Mouse (Mus musculus) liver, embryonic 15.5 days (tissue): ENCODE results near the gene Lgals3. TPM values are rescaled to one million over a fixed set of nuclear protein-coding genes. Genes with fewer than 3 reads are reported as not detected.
"Not testable (repeated sequence)": the region's sequence is repeated elsewhere in the genome, so short reads cannot be mapped to it uniquely, and the experiment has no call there.

ENCODE experiments used
- ATAC-seq: fragments of 200-750 bp; cut with Nextera tagmentation; 2 replicates; pipeline ENCODE4 v1.8.0; 2017; ENCODE audit warnings: moderate number of reproducible peaks, mild to moderate bottlenecking, moderate library complexity; ENCODE audit not compliant: insufficient read depth
- H3K27ac ChIP-seq: fragments of 300-500 bp; sonication (generic); replicated peaks from 2 replicates; pipeline ENCODE4 v1.5.1; 2015; ENCODE audit warnings: mild to moderate bottlenecking, inconsistent platforms
- H3K27me3 ChIP-seq: fragments of 300-500 bp; sonication (generic); 2 replicates; pipeline ENCODE4 v1.6.1; 2015; ENCODE audit warnings: mild to moderate bottlenecking, inconsistent platforms
- H3K36me3 ChIP-seq: fragments of 300-500 bp; sonication (generic); replicated peaks from 2 replicates; pipeline ENCODE4 v1.6.1; 2015; ENCODE audit warnings: moderate library complexity, mild to moderate bottlenecking, inconsistent platforms
- H3K4me1 ChIP-seq: fragments of 300-500 bp; sonication (generic); replicated peaks from 2 replicates; pipeline ENCODE4 v1.6.1; 2015; ENCODE audit warnings: inconsistent platforms
- H3K4me2 ChIP-seq: fragments of 300-500 bp; sonication (generic); 2 replicates; pipeline ENCODE4 v1.6.1; 2015; ENCODE audit warnings: moderate library complexity, mild to moderate bottlenecking, inconsistent platforms
- H3K4me3 ChIP-seq: fragments of 300-500 bp; sonication (generic); replicated peaks from 2 replicates; pipeline ENCODE4 v1.5.1; 2015; ENCODE audit warnings: mild to moderate bottlenecking, inconsistent platforms
- H3K9ac ChIP-seq: fragments of 300-500 bp; sonication (generic); 2 replicates; pipeline ENCODE4 v1.6.1; 2015; ENCODE audit warnings: moderate library complexity, mild to moderate bottlenecking, inconsistent platforms
- H3K9me3 ChIP-seq: fragments of 300-500 bp; sonication (generic); replicated peaks from 2 replicates; pipeline ENCODE4 v1.6.1; 2016; ENCODE audit warnings: inconsistent platforms
- WGBS: fragments of 180-500 bp; shearing (Covaris S2); methylation state at CpG from one replicate; pipeline ENCODE4 v1.1.7; 2015; ENCODE audit warnings: mixed read lengths; ENCODE audit not compliant: insufficient replicate concordance; 5-methylcytosine and 5-hydroxymethylcytosine counted together
- polyA plus RNA-seq: library from polyadenylated mRNA; unstranded; fragments of >200 nt; fragmentation: Nextera tagmentation; extraction: Ambion mirVana; gene quantifications from 2 replicates; pipeline ENCODE4 v1.2.1, GENCODE M21; 2015

Gene Lgals3
- 43.1 and 47.0 TPM in 2 replicates for polyA plus RNA-seq

DNA sequence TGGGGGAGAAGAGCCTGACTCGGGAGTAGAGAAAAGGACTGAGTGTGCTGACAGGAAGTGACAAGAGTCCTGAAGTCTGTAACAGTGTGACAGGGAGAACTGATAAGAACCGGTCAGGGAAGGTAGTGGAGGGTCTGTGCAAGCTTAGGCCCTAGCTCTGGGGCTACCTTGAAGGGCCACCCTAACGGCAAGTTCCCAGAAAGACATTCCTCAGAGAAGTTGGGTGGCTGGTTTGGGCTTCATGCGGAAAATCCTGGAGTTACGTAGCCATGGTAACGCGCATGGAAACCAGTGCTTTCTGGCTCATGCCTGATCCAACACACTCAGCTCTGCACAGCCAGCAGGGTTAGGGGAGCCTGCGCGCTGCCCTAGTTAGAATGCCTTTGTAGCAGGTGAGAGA lies at the start of gene Lgals3:
Gene Lgals3 (plus strand): TSS at position 291 of the 400 bp plus-strand sequence.
- H3K9ac ChIP-seq, result no peak within 1 kb of the TSS; the same call in 1 of the 2 replicates
- peaks cover 33% of the 10 kb centered on the region for H3K4me1 ChIP-seq
- WGBS, result 38% methylated on average over 9 of the region's 9 CpGs
- no peak within 1 kb of the TSS for H3K4me2 ChIP-seq
- H3K27me3 ChIP-seq, result peaks cover 15% of the 10 kb centered on the region
- no peak within 1 kb of the TSS for H3K4me3 ChIP-seq
- H3K36me3 ChIP-seq, result no peaks in the 10 kb centered on the region
- H3K27ac ChIP-seq, result no peak within 1 kb of the TSS
- no peak for ATAC-seq
- H3K9me3 ChIP-seq, result no peaks in the 10 kb centered on the region

DNA sequence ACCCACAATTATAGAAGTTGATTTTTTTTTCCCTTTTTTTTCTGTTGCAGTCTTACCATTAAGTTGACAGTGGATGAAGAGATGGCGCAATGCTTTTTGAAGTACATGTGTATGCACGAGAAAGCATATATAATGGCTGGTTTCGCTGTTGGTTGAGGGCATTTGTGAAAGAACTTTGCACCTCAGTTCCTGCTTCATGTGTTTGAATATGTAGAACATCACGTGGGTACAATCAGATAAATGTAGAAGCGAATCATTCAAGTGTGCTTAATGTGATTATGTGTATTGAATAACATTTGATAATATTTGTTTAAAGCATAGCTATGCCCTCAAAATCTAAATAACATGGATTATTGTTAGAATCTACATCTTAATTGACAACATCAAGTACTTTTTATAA lies 48.2 kb upstream of the Lgals3 start:
- H3K4me2 ChIP-seq, result no peak overlapping the region
- peaks cover 33% of the 10 kb centered on the region for H3K4me1 ChIP-seq
- no peak for ATAC-seq
- H3K9ac ChIP-seq, result no peak overlapping the region
- 76% methylated on average over 5 of the region's 5 CpGs for WGBS
- H3K9me3 ChIP-seq, result no peaks in the 10 kb centered on the region
- H3K4me3 ChIP-seq, result no peak overlapping the region
- peak overlapping the region; percentile 68 for H3K27ac ChIP-seq
- H3K36me3 ChIP-seq, result peaks cover 59% of the 10 kb centered on the region
- no peaks in the 10 kb centered on the region for H3K27me3 ChIP-seq

DNA sequence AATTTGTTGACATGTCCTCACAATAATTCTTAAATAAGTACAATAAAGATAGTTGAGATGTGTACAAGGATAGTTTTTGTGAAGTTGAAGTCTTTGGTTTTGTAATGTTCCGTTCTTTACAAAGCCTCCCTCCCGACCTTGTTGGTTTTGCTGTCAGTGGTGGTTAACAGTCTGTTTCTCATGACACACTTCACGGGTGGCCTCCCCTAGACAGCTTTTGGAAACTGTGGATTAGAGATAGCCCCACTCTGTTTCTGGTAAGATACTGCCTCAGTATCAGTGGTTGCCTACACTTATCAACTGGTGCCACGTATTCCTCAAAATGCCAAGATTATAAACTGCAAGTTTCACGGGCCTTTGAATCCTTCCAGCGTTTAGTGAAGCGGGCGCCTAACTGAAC lies 46.0 kb upstream of the Lgals3 start:
- peak overlapping the region; percentile 83 for H3K27ac ChIP-seq

GRCm38 (mm10) chr14:47325965-47326761 lies 41.4 kb upstream of the Lgals3 start:
- H3K4me2 ChIP-seq, result no peak overlapping the region
- no peak overlapping the region for H3K9ac ChIP-seq
- no peak for ATAC-seq
- no peak overlapping the region for H3K27ac ChIP-seq
- H3K4me3 ChIP-seq, result no peak overlapping the region
- peaks cover 10% of the 10 kb centered on the region for H3K4me1 ChIP-seq
- no peaks in the 10 kb centered on the region for H3K9me3 ChIP-seq
- peaks cover 14% of the 10 kb centered on the region for H3K36me3 ChIP-seq
- WGBS, result 74% methylated on average over 9 of the region's 9 CpGs
- no peaks in the 10 kb centered on the region for H3K27me3 ChIP-seq

More for the DNA sequence above, 46.0 kb upstream of the Lgals3 start:
- H3K9me3 ChIP-seq, H3K9ac ChIP-seq, H3K27me3 ChIP-seq: not testable (repeated sequence)
- Histone ChIP-seq H3K36me3 (peaks cover 45% of the 10 kb centered on the region), H3K4me3 (0 out of 2 replicates have a peak overlapping the region, but pooled peaks have one; percentile 24), H3K4me2 (peak overlapping the region; percentile 58), H3K4me1 (peaks cover 33% of the 10 kb centered on the region)
- 21% methylated on average over 7 of the region's 8 CpGs for WGBS
- peak; percentile 99 for ATAC-seq

DNA sequence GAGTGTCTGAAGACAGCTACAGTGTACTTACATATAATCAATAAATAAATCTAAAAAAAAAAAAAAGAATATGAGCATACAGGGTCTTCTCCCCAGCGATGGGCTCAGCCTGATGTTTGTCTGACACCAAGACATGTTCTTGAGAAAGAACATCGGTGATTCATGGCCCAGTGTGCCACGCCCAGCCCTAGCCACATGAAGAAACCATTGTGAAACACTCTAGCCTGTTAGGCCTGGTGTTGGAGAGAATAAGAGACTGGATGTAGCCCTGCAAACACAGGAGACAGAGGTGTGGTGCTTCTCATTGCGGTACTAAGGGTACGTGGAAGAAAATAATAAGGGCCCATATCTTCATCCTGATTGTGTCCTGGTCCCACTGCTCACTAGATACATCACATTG lies 40.2 kb upstream of the Lgals3 start:
- Histone ChIP-seq H3K4me3 (no peak overlapping the region), H3K9me3 (no peaks in the 10 kb centered on the region), H3K9ac (no peak overlapping the region), H3K36me3 (peaks cover 14% of the 10 kb centered on the region), H3K27me3 (no peaks in the 10 kb centered on the region), H3K4me1 (peaks cover 6% of the 10 kb centered on the region), H3K27ac (no peak overlapping the region), H3K4me2 (no peak overlapping the region)
- no peak for ATAC-seq
- 70% methylated on average over 5 of the region's 5 CpGs for WGBS

DNA sequence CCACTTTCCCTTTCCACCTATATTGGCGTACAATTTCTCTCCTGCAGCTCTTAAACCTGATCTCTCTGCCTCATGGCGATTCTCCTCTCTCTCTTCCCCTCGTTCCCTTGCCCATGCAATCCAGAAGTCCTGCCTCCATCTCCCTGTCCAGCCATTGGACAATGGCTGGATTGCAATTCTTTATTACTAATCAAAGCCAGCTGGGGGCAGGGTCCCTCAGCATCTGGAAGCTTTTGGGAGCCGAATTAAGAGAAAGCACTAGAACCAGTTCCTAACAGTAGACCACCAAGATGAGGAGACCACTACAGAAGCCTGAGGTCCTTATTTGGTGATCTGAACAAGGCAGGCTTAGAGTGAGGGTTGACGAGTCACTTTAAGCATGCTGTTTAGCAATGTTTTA lies 35.6 kb upstream of the Lgals3 start:
- ATAC-seq, result no peak
- Histone ChIP-seq H3K4me3 (no peak overlapping the region), H3K9me3 (no peaks in the 10 kb centered on the region), H3K4me2 (no peak overlapping the region), H3K4me1 (no peaks in the 10 kb centered on the region), H3K9ac (no peak overlapping the region), H3K36me3 (no peaks in the 10 kb centered on the region), H3K27me3 (0 out of 2 replicates have a peak, but pooled peaks cover 3% of the 10 kb centered on the region), H3K27ac (no peak overlapping the region)
- 64% methylated on average over 5 of the region's 5 CpGs for WGBS

DNA sequence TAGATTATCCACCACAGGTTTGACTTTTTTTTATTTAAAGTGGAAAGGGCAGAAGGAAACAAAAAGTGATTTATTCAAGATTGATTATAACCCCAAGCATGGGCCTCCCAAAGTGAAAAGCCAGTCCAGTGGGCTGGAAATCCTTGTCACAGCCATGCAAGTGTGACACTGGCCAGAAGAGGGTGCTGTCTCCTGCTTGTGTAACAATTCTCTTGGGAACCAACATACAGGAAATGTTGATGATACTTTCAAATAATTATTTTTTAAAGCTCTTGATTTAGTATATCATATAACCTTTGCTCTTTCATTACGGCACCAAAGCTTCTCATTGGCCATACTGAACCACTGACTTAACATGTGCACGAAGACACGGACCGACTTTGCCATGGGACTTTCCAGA lies 32.7 kb upstream of the Lgals3 start:
- 77% methylated on average over 4 of the region's 4 CpGs for WGBS
- no peak for ATAC-seq

DNA sequence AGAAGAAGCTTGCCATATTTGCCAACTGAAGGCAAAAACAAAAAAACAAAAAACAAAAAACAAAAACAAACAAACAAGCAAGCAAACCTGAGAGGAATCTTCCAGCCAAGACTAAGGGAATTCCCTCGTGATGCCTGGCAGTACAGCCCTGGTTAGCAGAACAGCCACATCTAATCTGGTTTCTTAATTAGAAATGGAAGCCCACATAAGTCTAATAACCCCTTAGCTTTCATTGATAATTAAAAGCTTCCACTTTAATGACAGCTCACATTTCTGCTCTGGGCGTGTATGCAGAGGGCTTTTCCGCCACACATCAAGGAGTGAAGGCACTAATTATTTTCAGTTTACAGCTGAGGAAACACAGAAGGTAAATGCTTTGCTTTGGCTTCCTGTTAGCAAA lies 32.3 kb upstream of the Lgals3 start:
- no peaks in the 10 kb centered on the region for H3K4me1 ChIP-seq
- no peak overlapping the region for H3K4me2 ChIP-seq
- no peak overlapping the region for H3K9ac ChIP-seq
- no peak overlapping the region for H3K4me3 ChIP-seq
- no peaks in the 10 kb centered on the region for H3K9me3 ChIP-seq
- no peak overlapping the region for H3K27ac ChIP-seq
- ATAC-seq, result no peak
- 0 out of 2 replicates have a peak, but pooled peaks cover 3% of the 10 kb centered on the region for H3K27me3 ChIP-seq
- H3K36me3 ChIP-seq, result no peaks in the 10 kb centered on the region
- 70% methylated on average over 3 of the region's 3 CpGs for WGBS

More for the DNA sequence above, 32.7 kb upstream of the Lgals3 start:
- H3K9ac ChIP-seq, result no peak overlapping the region
- H3K36me3 ChIP-seq, result no peaks in the 10 kb centered on the region
- no peaks in the 10 kb centered on the region for H3K9me3 ChIP-seq
- 0 out of 2 replicates have a peak, but pooled peaks cover 3% of the 10 kb centered on the region for H3K27me3 ChIP-seq
- H3K4me1 ChIP-seq, result no peaks in the 10 kb centered on the region
- no peak overlapping the region for H3K27ac ChIP-seq
- no peak overlapping the region for H3K4me2 ChIP-seq
- no peak overlapping the region for H3K4me3 ChIP-seq

DNA sequence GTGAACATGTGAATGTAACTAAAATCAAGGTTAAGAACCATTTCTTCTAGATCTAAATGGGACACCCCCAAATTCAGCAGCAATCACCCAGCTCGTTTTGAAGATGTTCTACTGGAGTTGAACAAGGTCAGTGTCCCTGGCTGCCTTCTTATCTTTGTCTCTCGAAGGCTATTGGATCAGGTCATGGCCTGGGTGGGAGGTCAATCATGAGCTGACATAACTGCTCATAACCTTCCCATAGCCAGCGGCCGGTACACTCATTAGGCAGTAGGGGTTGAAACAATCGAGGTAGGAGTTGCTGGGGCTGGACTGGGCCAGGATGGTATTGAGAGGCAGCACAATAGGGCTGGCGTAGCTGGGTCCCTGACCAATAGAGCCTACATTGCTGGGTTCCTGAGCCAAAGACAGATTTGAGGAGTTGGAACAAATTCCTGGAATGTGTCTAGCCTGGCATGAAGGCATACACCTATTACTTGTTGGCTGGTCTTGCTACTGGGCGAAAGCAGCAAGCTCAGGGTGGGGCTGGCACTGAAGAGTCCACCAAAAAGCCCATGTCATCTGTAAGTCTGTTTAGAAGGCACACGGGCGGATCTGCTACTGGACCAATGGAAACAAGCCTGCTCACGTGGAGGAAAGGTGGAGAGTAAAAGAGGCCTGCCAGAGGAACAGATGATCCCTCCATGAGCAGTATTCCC lies 27.2 kb upstream of the Lgals3 start:
- Histone ChIP-seq H3K4me2 (no peak overlapping the region), H3K36me3 (no peaks in the 10 kb centered on the region), H3K9ac (no peak overlapping the region), H3K27ac (no peak overlapping the region), H3K9me3 (no peaks in the 10 kb centered on the region), H3K27me3 (no peaks in the 10 kb centered on the region), H3K4me3 (no peak overlapping the region), H3K4me1 (no peaks in the 10 kb centered on the region)
- no peak for ATAC-seq
- WGBS, result 66% methylated on average over 10 of the region's 10 CpGs

GRCm38 (mm10) chr14:47341811-47342291 lies 25.7 kb upstream of the Lgals3 start:
- no peak for ATAC-seq
- Histone ChIP-seq H3K36me3 (no peaks in the 10 kb centered on the region), H3K4me1 (no peaks in the 10 kb centered on the region; the same call in 1 of the 2 replicates), H3K9ac (no peak overlapping the region), H3K9me3 (no peaks in the 10 kb centered on the region), H3K27ac (no peak overlapping the region), H3K4me3 (no peak overlapping the region), H3K27me3 (no peaks in the 10 kb centered on the region), H3K4me2 (no peak overlapping the region)
- 48% methylated on average over 4 of the region's 4 CpGs for WGBS

GRCm38 (mm10) chr14:47346715-47347114 lies 20.8 kb upstream of the Lgals3 start:
- 62% methylated on average over 1 of the region's 1 CpGs for WGBS
- Histone ChIP-seq H3K4me2 (no peak overlapping the region), H3K27ac (no peak overlapping the region), H3K4me3 (no peak overlapping the region), H3K36me3 (no peaks in the 10 kb centered on the region), H3K9ac (no peak overlapping the region), H3K9me3 (no peaks in the 10 kb centered on the region), H3K4me1 (no peaks in the 10 kb centered on the region; the same call in 1 of the 2 replicates), H3K27me3 (no peaks in the 10 kb centered on the region)
- peak; percentile 28; the same call in 1 of the 2 replicates for ATAC-seq
